Mouse (Mus musculus) lung, embryonic 16.5 days (tissue): ENCODE results near the gene Kitl. TPM values are rescaled to one million over a fixed set of nuclear protein-coding genes. Genes with fewer than 3 reads are reported as not detected.

Experiments used
- ATAC-seq: fragments of 200-750 bp; cut with Nextera tagmentation; 2 replicates; pipeline ENCODE4 v1.8.0; 2017; ENCODE audit warnings: low read depth, mild to moderate bottlenecking, moderate library complexity
- H3K27ac ChIP-seq: fragments of 300-500 bp; sonication (generic); 2 replicates; pipeline ENCODE4 v1.5.1; 2014; ENCODE audit warnings: mild to moderate bottlenecking, control low read depth, low read length
- H3K27me3 ChIP-seq: fragments of 300-500 bp; sonication (generic); 2 replicates; pipeline ENCODE4 v1.6.1; 2014; ENCODE audit warnings: low read depth, low read length, mixed read lengths; ENCODE audit not compliant: control insufficient read depth, insufficient read depth
- H3K36me3 ChIP-seq: fragments of 300-500 bp; sonication (generic); 2 replicates; pipeline ENCODE4 v1.6.1; 2014; ENCODE audit warnings: low read length; ENCODE audit not compliant: control insufficient read depth, insufficient read depth
- H3K4me1 ChIP-seq: fragments of 300-500 bp; sonication (generic); replicated peaks from 2 replicates; pipeline ENCODE4 v1.6.1; 2014; ENCODE audit warnings: low read length, mixed read lengths; ENCODE audit not compliant: control insufficient read depth, insufficient read depth
- H3K4me2 ChIP-seq: fragments of 300-500 bp; sonication (generic); 2 replicates; pipeline ENCODE4 v1.6.1; 2014; ENCODE audit warnings: low read depth, low read length, control low read depth
- H3K4me3 ChIP-seq: fragments of 300-500 bp; sonication (generic); 2 replicates; pipeline ENCODE4 v1.5.1; 2014; ENCODE audit warnings: mild to moderate bottlenecking, low read length, control low read depth
- H3K9ac ChIP-seq: fragments of 300-500 bp; sonication (generic); 2 replicates; pipeline ENCODE4 v1.6.1; 2014; ENCODE audit warnings: low read length, control low read depth
- H3K9me3 ChIP-seq: fragments of 300-500 bp; sonication (generic); 2 replicates; pipeline ENCODE4 v1.6.1; 2016; ENCODE audit warnings: low read length; ENCODE audit not compliant: control insufficient read depth
- WGBS: fragments of 180-500 bp; shearing (Covaris S2); extraction: QIAGEN DNeasy Blood & Tissue Kit; methylation state at CpG from one replicate; pipeline ENCODE4 v1.1.7; 2014; 5-methylcytosine and 5-hydroxymethylcytosine counted together
- polyA plus RNA-seq: library from polyadenylated mRNA; unstranded; fragments of >200 nt; fragmentation: Nextera tagmentation; extraction: Ambion mirVana; gene quantifications from 2 replicates; pipeline ENCODE4 v1.2.1, GENCODE M21; 2015

Kitl gene
- polyA plus RNA-seq, 1 experiment from 2014 or later, result 41.2 TPM

DNA sequence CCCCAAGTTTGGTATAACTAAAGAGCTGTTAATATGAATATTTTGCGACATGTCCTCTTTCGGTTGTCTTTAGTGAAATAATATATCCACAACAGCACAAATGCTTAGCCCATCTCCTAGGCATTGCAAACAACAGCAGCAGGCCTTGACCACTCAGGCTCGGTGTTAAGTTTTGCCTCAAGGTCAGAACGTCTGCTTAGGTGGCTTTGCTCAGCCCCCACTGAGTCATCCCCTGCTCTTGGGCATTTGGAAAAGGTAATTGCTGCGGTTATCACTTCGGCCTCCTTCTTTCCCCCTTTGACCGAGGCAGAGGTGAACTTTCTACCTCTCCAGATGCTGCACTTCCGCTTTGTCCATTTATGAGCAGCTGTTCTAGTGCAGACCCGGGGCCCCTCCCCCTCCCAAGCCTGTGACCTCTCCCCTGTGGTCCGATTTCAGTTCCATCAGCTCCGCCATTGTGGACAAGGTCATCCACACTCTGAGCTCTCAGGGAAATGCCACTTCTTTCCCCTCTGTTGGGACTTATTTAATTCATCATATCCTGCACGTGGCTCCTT, 23.0 kb downstream of the Kitl start:
- no peak overlapping the region for H3K27ac ChIP-seq
- no peaks in the 10 kb centered on the region for H3K36me3 ChIP-seq
- H3K4me3 ChIP-seq, result no peak overlapping the region
- ATAC-seq, result no peak
- H3K9me3 ChIP-seq, result no peaks in the 10 kb centered on the region
- 53% methylated on average over 12 of the region's 12 CpGs for WGBS
- H3K9ac ChIP-seq, result no peak overlapping the region
- H3K4me2 ChIP-seq, result no peak overlapping the region
- peaks cover 33% of the 10 kb centered on the region for H3K4me1 ChIP-seq
- H3K27me3 ChIP-seq, result no peaks in the 10 kb centered on the region

DNA sequence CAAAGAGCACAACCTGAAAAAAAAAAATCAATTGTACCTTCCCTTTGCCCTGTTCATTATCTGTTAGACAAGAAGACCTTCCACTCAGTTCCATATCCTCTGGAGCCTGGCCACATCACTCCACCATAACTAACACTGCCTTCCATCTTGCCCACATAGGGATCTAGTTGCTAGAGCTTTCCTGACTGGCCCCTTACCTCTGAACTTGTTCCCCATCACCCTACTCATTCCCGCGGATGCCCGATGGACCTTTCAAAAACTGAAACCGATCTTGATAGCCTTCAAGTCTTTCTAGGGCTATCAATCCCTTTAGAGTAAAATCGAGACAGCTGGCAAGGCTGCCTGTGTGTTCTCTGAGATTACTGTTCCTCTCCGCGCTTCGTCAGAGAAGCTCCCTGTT, 23.6 kb downstream of the Kitl start:
- H3K4me3 ChIP-seq, result no peak overlapping the region
- H3K4me2 ChIP-seq, result no peak overlapping the region
- H3K27me3 ChIP-seq, result no peaks in the 10 kb centered on the region
- H3K4me1 ChIP-seq, result peaks cover 33% of the 10 kb centered on the region
- WGBS, result 75% methylated on average over 8 of the region's 8 CpGs
- H3K9ac ChIP-seq, result no peak overlapping the region
- ATAC-seq, result no peak
- no peaks in the 10 kb centered on the region for H3K9me3 ChIP-seq
- no peaks in the 10 kb centered on the region for H3K36me3 ChIP-seq
- H3K27ac ChIP-seq, result no peak overlapping the region

DNA sequence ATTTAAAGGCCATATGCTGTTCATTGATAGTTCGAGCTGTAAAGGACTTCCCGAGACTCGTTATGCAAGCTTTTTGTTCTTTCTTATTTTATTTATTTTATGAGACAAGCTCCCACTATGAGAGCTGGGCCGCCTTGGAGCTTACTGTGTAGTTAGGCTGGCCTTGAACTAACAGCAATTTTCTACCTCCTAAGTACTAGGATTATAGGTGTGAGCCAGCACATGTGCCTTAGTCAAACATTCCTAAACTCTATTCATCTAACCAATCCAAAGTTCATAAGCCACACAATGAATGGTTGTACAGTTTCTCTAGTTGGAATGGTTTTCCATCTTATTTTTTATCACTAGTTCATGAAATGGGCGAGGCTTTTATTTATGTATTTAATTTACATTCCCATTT, 28.3 kb downstream of the Kitl start:
- Histone ChIP-seq H3K4me1 (peaks cover 20% of the 10 kb centered on the region), H3K27ac (no peak overlapping the region), H3K4me3 (no peak overlapping the region), H3K9ac (no peak overlapping the region), H3K4me2 (no peak overlapping the region), H3K9me3 (no peaks in the 10 kb centered on the region), H3K27me3 (no peaks in the 10 kb centered on the region), H3K36me3 (no peaks in the 10 kb centered on the region)
- no peak for ATAC-seq
- WGBS, result 77% methylated on average over 5 of the region's 5 CpGs

DNA sequence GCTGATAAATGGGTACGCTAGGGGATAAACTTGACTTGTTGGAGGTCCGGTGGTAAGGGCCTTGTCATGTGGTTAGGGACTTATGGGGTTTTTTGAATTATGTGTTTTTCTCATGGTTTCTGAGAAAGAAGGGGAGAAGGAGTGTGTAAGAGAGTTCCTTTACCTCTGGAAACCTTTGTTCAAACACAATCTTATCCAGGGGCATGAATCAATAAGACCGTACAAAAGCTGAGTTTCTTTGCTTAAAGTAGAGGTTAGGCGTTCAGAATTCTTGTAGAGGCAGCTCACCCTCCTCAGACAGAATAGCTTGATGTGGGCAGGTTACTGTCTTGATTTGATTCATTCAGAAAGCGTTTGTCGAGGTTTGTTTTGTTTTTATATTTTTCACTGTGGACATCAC, 28.7 kb downstream of the Kitl start:
- WGBS, result 73% methylated on average over 6 of the region's 6 CpGs
- Histone ChIP-seq H3K4me1 (peaks cover 20% of the 10 kb centered on the region), H3K4me3 (no peak overlapping the region), H3K27me3 (no peaks in the 10 kb centered on the region), H3K4me2 (no peak overlapping the region), H3K27ac (no peak overlapping the region), H3K9me3 (no peaks in the 10 kb centered on the region), H3K9ac (no peak overlapping the region), H3K36me3 (no peaks in the 10 kb centered on the region)
- no peak for ATAC-seq

DNA sequence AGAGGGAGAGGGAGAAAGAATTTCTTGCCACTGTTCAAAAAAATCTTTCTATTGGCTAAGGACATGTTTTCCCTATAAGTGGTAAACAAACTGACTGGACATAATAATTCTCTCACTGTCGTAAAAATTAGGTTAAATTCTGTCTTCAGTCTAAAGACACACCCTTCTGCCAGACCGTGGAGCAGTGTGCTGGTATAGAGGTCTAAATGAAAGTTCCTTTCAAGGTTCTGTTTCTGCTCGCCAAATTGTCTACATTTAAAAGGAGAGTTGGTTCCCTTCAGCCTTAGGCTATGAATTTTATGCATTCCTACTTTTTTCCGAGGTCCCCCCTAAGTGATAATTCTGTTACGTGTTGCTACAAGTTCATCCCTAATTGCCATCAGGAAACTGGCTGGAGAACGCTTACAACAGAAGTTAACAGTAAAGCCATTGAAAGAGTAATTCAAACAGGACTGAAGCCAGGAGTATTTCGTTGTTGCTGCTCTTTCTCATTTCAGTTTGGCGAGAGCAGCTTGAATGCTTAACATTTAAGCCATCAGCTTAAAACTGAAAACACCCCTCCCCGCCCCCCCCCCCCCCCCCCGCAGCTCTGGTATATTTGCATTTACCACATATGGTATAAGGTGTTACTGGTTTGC, 35.8 kb downstream of the Kitl start:
- Histone ChIP-seq H3K9me3 (no peaks in the 10 kb centered on the region), H3K27ac (peak overlapping the region; percentile 65), H3K36me3 (0 out of 2 replicates have a peak, but pooled peaks cover 6% of the 10 kb centered on the region), H3K27me3 (no peaks in the 10 kb centered on the region), H3K9ac (no peak overlapping the region), H3K4me2 (peak overlapping the region; percentile 1), H3K4me3 (no peak overlapping the region), H3K4me1 (peaks cover 32% of the 10 kb centered on the region)
- 29% methylated on average over 10 of the region's 10 CpGs for whole genome bisulfite sequencing
- no peak; the same call in 1 of the 2 replicates for ATAC-seq

DNA sequence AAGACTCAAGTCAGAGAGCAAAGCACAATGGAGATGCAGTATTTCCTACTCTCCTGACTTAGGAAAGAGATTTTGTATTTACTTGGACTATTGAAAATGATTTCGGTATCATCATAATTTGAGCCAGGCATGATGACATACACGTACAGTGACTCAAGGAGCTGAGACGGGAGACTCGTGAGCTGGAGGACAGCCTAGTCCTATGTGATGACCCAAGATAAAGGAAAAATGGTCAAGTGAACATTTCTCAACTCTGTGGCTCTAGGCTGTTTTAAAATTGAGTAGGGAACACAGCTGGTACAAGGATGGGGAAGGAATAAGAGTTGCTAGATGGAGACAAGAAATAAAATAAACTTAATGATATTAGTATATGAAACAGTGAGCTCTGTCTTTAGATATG, 37.0 kb downstream of the Kitl start:
- Histone ChIP-seq H3K4me2 (no peak overlapping the region), H3K36me3 (0 out of 2 replicates have a peak, but pooled peaks cover 6% of the 10 kb centered on the region), H3K4me1 (peaks cover 44% of the 10 kb centered on the region), H3K27me3 (no peaks in the 10 kb centered on the region), H3K9ac (no peak overlapping the region), H3K9me3 (no peaks in the 10 kb centered on the region), H3K4me3 (no peak overlapping the region), H3K27ac (peak overlapping the region; percentile 0; the same call in 1 of the 2 replicates)
- ATAC-seq, result no peak
- 69% methylated on average over 4 of the region's 4 CpGs for WGBS

DNA sequence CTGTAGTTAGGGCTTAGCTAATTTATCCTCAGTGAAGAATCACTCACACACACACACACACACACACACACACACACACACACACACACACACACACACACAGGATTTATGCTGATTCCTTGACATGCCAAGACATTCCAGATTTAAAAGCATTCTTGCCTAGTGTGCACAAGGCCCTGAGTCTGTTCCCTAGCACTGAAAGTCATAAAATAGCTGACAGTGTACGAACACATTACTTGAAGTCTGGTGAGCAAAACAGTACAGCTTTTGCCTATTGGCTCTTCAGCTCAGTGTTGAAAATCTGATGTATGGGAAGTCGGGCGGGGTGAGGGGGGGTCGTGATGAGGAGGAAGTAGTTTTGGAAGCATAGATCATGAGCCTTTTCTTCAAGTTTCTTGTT, 37.5 kb downstream of the Kitl start:
- Histone ChIP-seq H3K9me3 (no peaks in the 10 kb centered on the region), H3K4me1 (peaks cover 47% of the 10 kb centered on the region), H3K9ac (no peak overlapping the region), H3K4me3 (no peak overlapping the region), H3K27ac (no peak overlapping the region), H3K4me2 (no peak overlapping the region), H3K27me3 (no peaks in the 10 kb centered on the region), H3K36me3 (0 out of 2 replicates have a peak, but pooled peaks cover 6% of the 10 kb centered on the region)
- 56% methylated on average over 4 of the region's 4 CpGs for WGBS
- peak; percentile 24; the same call in 1 of the 2 replicates for ATAC-seq

DNA sequence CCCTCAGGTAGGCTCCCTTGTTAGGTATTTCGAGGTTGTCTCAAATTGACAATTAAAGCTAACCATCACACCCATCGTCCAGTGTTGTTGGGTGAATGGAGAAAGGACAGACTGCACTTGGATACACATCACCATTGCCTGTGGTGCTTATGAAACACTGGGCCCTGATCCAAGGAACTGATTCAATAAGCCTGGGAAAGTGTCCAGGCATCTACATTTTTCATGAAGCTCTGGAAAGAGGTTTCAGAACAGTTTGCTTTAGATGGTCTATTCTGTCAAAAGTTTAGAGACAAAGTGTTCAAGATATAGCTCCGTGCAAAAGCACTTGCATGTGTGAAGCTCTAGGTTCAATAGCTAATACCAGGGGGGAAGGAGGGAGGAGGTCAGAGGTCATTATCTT, 38.6 kb downstream of the Kitl start:
- Histone ChIP-seq H3K4me1 (peaks cover 47% of the 10 kb centered on the region), H3K36me3 (0 out of 2 replicates have a peak, but pooled peaks cover 6% of the 10 kb centered on the region), H3K9me3 (no peaks in the 10 kb centered on the region), H3K4me3 (no peak overlapping the region), H3K4me2 (no peak overlapping the region), H3K27ac (peak overlapping the region; percentile 62), H3K9ac (no peak overlapping the region), H3K27me3 (no peaks in the 10 kb centered on the region)
- 52% methylated on average over 3 of the region's 3 CpGs for WGBS
- peak; percentile 75 for ATAC-seq

DNA sequence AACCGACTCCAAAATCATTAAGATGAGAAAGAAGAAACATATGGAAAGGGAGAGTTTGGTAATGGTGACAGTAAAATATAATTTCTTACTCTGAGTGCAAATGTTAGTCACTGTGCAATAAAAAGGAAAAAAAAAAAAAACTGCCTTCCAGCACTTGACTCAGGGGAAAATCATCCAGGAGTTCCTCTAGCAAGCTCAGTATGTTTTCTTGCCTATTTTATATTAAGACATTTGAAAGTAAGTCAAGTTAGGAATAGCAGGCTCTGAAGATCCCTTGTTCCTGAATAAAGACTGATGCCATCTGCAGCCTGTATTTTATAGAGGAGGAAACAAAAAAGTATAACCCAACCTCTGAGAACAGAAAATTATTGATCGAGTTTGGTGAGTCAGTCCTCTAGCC, 39.7 kb downstream of the Kitl start:
- Histone ChIP-seq H3K27ac (0 out of 2 replicates have a peak overlapping the region, but pooled peaks have one; percentile 13), H3K27me3 (no peaks in the 10 kb centered on the region)

More for the DNA sequence above, 39.7 kb downstream of the Kitl start:
- peaks cover 42% of the 10 kb centered on the region for H3K4me1 ChIP-seq
- no peak for ATAC-seq
- H3K4me3 ChIP-seq, result no peak overlapping the region
- no peak overlapping the region for H3K4me2 ChIP-seq
- WGBS, result 79% methylated on average over 2 of the region's 2 CpGs
- H3K9ac ChIP-seq, result no peak overlapping the region
- H3K36me3 ChIP-seq, result 0 out of 2 replicates have a peak, but pooled peaks cover 6% of the 10 kb centered on the region
- no peaks in the 10 kb centered on the region for H3K9me3 ChIP-seq
